Mouse (Mus musculus) ES-E14 (cell line): ENCODE data around the gene Arsb.

Experiments
- CHD2 ChIP-seq: IDR thresholded peaks from 2 replicates; pipeline ENCODE4 v1.6.1; 2014; ENCODE audit warnings: mild to moderate bottlenecking, low read depth, low read length, inconsistent platforms
- MAFK ChIP-seq: IDR thresholded peaks from 2 replicates; pipeline ENCODE4 v1.6.1; 2014; ENCODE audit warnings: mild to moderate bottlenecking, low read depth, low read length, inconsistent platforms; ENCODE audit not compliant: insufficient read depth
- ZC3H11A ChIP-seq: IDR thresholded peaks from 2 replicates; pipeline ENCODE4 v1.6.1; 2012; ENCODE audit warnings: low read depth, mild to moderate bottlenecking, inconsistent platforms, low read length, borderline replicate concordance
- ZNF384 ChIP-seq: IDR thresholded peaks from 2 replicates; pipeline ENCODE4 v1.6.1; 2012; ENCODE audit warnings: low read depth, low read length, inconsistent platforms

- TF ChIP-seq ZNF384 (no peak), MAFK (no peak), ZC3H11A (no peak), CHD2 (no peak)
Measured at GRCm38 (mm10) chr13:93837481-93838225, 66.2 kb downstream of the Arsb start.
